15 mouse cellular contexts compared by ENCODE assay signal in the genomic region with DNA sequence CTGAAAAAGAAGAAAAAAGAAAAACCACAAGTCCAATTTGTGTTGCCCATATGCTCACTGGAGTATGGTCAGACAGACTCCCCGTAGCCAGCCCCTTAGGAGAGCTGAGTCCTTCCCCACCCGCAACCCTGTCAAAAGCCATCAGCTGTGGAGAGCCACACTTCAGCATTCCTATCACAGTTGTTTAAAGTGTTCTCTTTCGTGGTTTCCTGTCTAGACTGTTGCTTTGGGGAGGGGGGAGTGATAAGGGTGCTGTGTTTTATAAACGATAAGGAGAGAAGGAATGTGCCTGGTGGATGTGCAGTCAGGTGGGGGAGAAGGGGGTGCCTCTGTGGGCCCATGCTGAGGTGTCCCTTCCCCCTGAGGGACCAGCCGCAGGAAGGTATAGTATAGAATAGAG. TPM values are rescaled to one million over a fixed set of nuclear protein-coding genes. Genes with fewer than 3 reads are reported as not detected.
"Had no signal": no experiment of that assay in that cellular context is flagged by ENCODE, and none has a peak within 500 bp of the region (broad histone marks: within the 10 kb centered on the region; RNA-seq: fewer than 3 reads in every experiment).

No protein-coding gene starts in this region.

- H3K9me3 ChIP-seq: limb, embryonic 10.5 days; liver, embryonic 15.5 days; midbrain, embryonic 10.5 days; neural tube, embryonic 15.5 days had no signal

- DNase-seq: kidney, adult 8-10 months; kidney, postnatal 25 days; midbrain, embryonic 14.5 days; right cerebral cortex, adult 18-20 months; right cerebral cortex, postnatal 25 days; thymus, postnatal 4 days had no signal

- H3K9ac ChIP-seq: liver, embryonic 15.5 days; neural tube, embryonic 15.5 days had no signal

- H3K4me3 ChIP-seq: left cerebral cortex, adult 2 months; limb, embryonic 10.5 days; liver, embryonic 15.5 days; midbrain, embryonic 10.5 days; myocyte; neural tube, embryonic 15.5 days had no signal

- H3K27ac ChIP-seq: left cerebral cortex, adult 2 months; limb, embryonic 10.5 days; liver, embryonic 15.5 days; midbrain, embryonic 10.5 days; neural tube, embryonic 15.5 days had no signal

- H3K36me3 ChIP-seq: limb, embryonic 10.5 days; liver, embryonic 15.5 days; midbrain, embryonic 10.5 days; neural tube, embryonic 15.5 days had no signal

- H3K27me3 ChIP-seq: liver, embryonic 15.5 days; neural tube, embryonic 15.5 days had no signal

- H3K4me2 ChIP-seq: liver, embryonic 11.5 days; liver, embryonic 15.5 days; neural tube, embryonic 15.5 days had no signal

- H3K4me1 ChIP-seq: liver, embryonic 15.5 days; midbrain, embryonic 10.5 days; neural tube, embryonic 15.5 days had no signal

RNA-seq across cellular contexts. Expression of gene Lyzl4, which starts 28.7 kb away (rescaled TPM):
- total RNA-seq: megakaryocyte, adult 5-6 weeks had no signal
- polyA plus RNA-seq: limb, embryonic 10.5 days; liver, embryonic 11.5 days; liver, embryonic 15.5 days; midbrain, embryonic 10.5 days; midbrain, embryonic 14.5 days; myocyte; neural tube, embryonic 11.5 days; neural tube, embryonic 15.5 days had no signal
